Mouse (Mus musculus): ENCODE data around the gene Zfhx3. TPM values are rescaled to one million over a fixed set of nuclear protein-coding genes. Genes with fewer than 3 reads are reported as not detected.

The Zfhx3 gene
- polyA plus RNA-seq, 1 experiment from 2014 or later = 38.7 TPM

GRCm38 (mm10) chr8:107957566-107957965 lies 15.1 kb downstream of the Zfhx3 start:
- 59% methylated on average over 8 of the region's 8 CpGs for WGBS

GRCm38 (mm10) chr8:107960466-107960865 lies 18.0 kb downstream of the Zfhx3 start:
- Histone ChIP-seq H3K9ac (no peak overlapping the region), H3K4me3 (no peak overlapping the region), H3K27ac (no peak overlapping the region), H3K27me3 (replicated peaks) (no peaks in the 10 kb centered on the region), H3K36me3 (no peaks in the 10 kb centered on the region), H3K9me3 (no peaks in the 10 kb centered on the region), H3K4me1 (peaks cover 3% of the 10 kb centered on the region; the same call in 1 of the 2 replicates), H3K4me2 (replicated peaks) (no peak overlapping the region)
- 63% methylated on average over 11 of the region's 11 CpGs for WGBS
- ATAC-seq (ENCODE audit: low FRiP score, low read depth) = no peak

More at GRCm38 (mm10) chr8:107957566-107957965, 15.1 kb downstream of the Zfhx3 start:
- Histone ChIP-seq H3K4me2 (replicated peaks) (no peak overlapping the region), H3K9me3 (no peaks in the 10 kb centered on the region), H3K27me3 (replicated peaks) (no peaks in the 10 kb centered on the region), H3K4me3 (no peak overlapping the region), H3K27ac (no peak overlapping the region), H3K9ac (no peak overlapping the region), H3K36me3 (no peaks in the 10 kb centered on the region), H3K4me1 (peaks cover 3% of the 10 kb centered on the region; the same call in 1 of the 2 replicates)
- ATAC-seq (ENCODE audit: low FRiP score, low read depth) = no peak

- Histone ChIP-seq H3K36me3 (no peaks in the 10 kb centered on the region), H3K4me3 (no peak overlapping the region), H3K9me3 (no peaks in the 10 kb centered on the region), H3K27me3 (replicated peaks) (no peaks in the 10 kb centered on the region), H3K4me2 (replicated peaks) (no peak overlapping the region), H3K27ac (0 out of 2 replicates have a peak overlapping the region, but pooled peaks have one; percentile 12), H3K9ac (no peak overlapping the region), H3K4me1 (peaks cover 3% of the 10 kb centered on the region; the same call in 1 of the 2 replicates)
- 67% methylated on average over 8 of the region's 8 CpGs for WGBS
- no peak for ATAC-seq (ENCODE audit: low FRiP score, low read depth)
Observed at GRCm38 (mm10) chr8:107960878-107961277, 18.4 kb downstream of the Zfhx3 start.

- no peak overlapping the region for H3K4me3 ChIP-seq
- no peaks in the 10 kb centered on the region for H3K4me1 ChIP-seq
- no peak overlapping the region for H3K4me2 ChIP-seq (replicated peaks)
- no peak overlapping the region for H3K9ac ChIP-seq
- H3K9me3 ChIP-seq = no peaks in the 10 kb centered on the region
- ATAC-seq (ENCODE audit: low FRiP score, low read depth) = no peak
- 85% methylated on average over 4 of the region's 4 CpGs for WGBS
- no peaks in the 10 kb centered on the region for H3K36me3 ChIP-seq
- no peak overlapping the region for H3K27ac ChIP-seq
- 0 out of 2 replicates have a peak, but pooled peaks cover 3% of the 10 kb centered on the region for H3K27me3 ChIP-seq (replicated peaks)
Observed at GRCm38 (mm10) chr8:107972198-107972597, 29.8 kb downstream of the Zfhx3 start.

GRCm38 (mm10) chr8:107974451-107974850 lies 32.0 kb downstream of the Zfhx3 start:
- WGBS = 71% methylated on average over 13 of the region's 13 CpGs
- Histone ChIP-seq H3K36me3 (no peaks in the 10 kb centered on the region), H3K4me3 (no peak overlapping the region), H3K27ac (no peak overlapping the region), H3K9me3 (no peaks in the 10 kb centered on the region), H3K4me2 (replicated peaks) (no peak overlapping the region), H3K4me1 (no peaks in the 10 kb centered on the region), H3K27me3 (replicated peaks) (peaks cover 3% of the 10 kb centered on the region; the same call in 1 of the 2 replicates), H3K9ac (no peak overlapping the region)
- ATAC-seq (ENCODE audit: low FRiP score, low read depth) = no peak

- no peak overlapping the region for H3K4me2 ChIP-seq (replicated peaks)
Observed at GRCm38 (mm10) chr8:107978247-107978646, 35.8 kb downstream of the Zfhx3 start.

GRCm38 (mm10) chr8:107980618-107981017 lies 38.2 kb downstream of the Zfhx3 start:
- no peak overlapping the region for H3K27ac ChIP-seq

More at GRCm38 (mm10) chr8:107978247-107978646, 35.8 kb downstream of the Zfhx3 start:
- Histone ChIP-seq H3K4me3 (no peak overlapping the region), H3K4me1 (peaks cover 8% of the 10 kb centered on the region; the same call in 1 of the 2 replicates), H3K27me3 (replicated peaks) (peaks cover 3% of the 10 kb centered on the region; the same call in 1 of the 2 replicates), H3K9ac (no peak overlapping the region), H3K27ac (no peak overlapping the region), H3K9me3 (no peaks in the 10 kb centered on the region), H3K36me3 (no peaks in the 10 kb centered on the region)
- no peak for ATAC-seq (ENCODE audit: low FRiP score, low read depth)
- 89% methylated on average over 1 of the region's 1 CpGs for WGBS

GRCm38 (mm10) chr8:107986629-107987028 lies 44.2 kb downstream of the Zfhx3 start:
- Histone ChIP-seq H3K4me1 (no peaks in the 10 kb centered on the region), H3K9ac (no peak overlapping the region), H3K9me3 (no peaks in the 10 kb centered on the region), H3K4me2 (replicated peaks) (0 out of 2 replicates have a peak overlapping the region, but pooled peaks have one; percentile 18), H3K4me3 (no peak overlapping the region), H3K27ac (no peak overlapping the region), H3K27me3 (replicated peaks) (peaks cover 9% of the 10 kb centered on the region; the same call in 1 of the 2 replicates), H3K36me3 (no peaks in the 10 kb centered on the region)
- peak; percentile 68 for ATAC-seq (ENCODE audit: low FRiP score, low read depth)
- 16% methylated on average over 15 of the region's 15 CpGs for WGBS

More at GRCm38 (mm10) chr8:107980618-107981017, 38.2 kb downstream of the Zfhx3 start:
- H3K4me2 ChIP-seq (replicated peaks) = peak overlapping the region; percentile 14; the same call in 1 of the 2 replicates
- peaks cover 8% of the 10 kb centered on the region; the same call in 1 of the 2 replicates for H3K4me1 ChIP-seq
- peaks cover 12% of the 10 kb centered on the region; the same call in 1 of the 2 replicates for H3K27me3 ChIP-seq (replicated peaks)
- H3K9ac ChIP-seq = no peak overlapping the region
- H3K4me3 ChIP-seq = no peak overlapping the region
- no peaks in the 10 kb centered on the region for H3K9me3 ChIP-seq
- no peaks in the 10 kb centered on the region for H3K36me3 ChIP-seq
- no peak for ATAC-seq (ENCODE audit: low FRiP score, low read depth)
- 23% methylated on average over 10 of the region's 10 CpGs for WGBS

GRCm38 (mm10) chr8:107998874-107999273 lies 56.4 kb downstream of the Zfhx3 start:
- H3K9ac ChIP-seq = no peak overlapping the region
- H3K27ac ChIP-seq = no peak overlapping the region
- H3K4me2 ChIP-seq (replicated peaks) = no peak overlapping the region
- ATAC-seq (ENCODE audit: low FRiP score, low read depth) = no peak
- WGBS = 93% methylated on average over 10 of the region's 10 CpGs
- peaks cover 9% of the 10 kb centered on the region for H3K4me1 ChIP-seq
- H3K27me3 ChIP-seq (replicated peaks) = no peaks in the 10 kb centered on the region
- H3K9me3 ChIP-seq = no peaks in the 10 kb centered on the region
- no peaks in the 10 kb centered on the region for H3K36me3 ChIP-seq
- no peak overlapping the region for H3K4me3 ChIP-seq

GRCm38 (mm10) chr8:108011516-108011915 lies 69.1 kb downstream of the Zfhx3 start:
- 89% methylated on average over 11 of the region's 11 CpGs for WGBS
- Histone ChIP-seq H3K4me1 (no peaks in the 10 kb centered on the region), H3K4me3 (no peak overlapping the region), H3K27ac (no peak overlapping the region), H3K4me2 (replicated peaks) (no peak overlapping the region), H3K36me3 (no peaks in the 10 kb centered on the region), H3K9me3 (no peaks in the 10 kb centered on the region), H3K27me3 (replicated peaks) (no peaks in the 10 kb centered on the region), H3K9ac (no peak overlapping the region)
- ATAC-seq (ENCODE audit: low FRiP score, low read depth) = no peak

GRCm38 (mm10) chr8:108017727-108018126 lies 75.3 kb downstream of the Zfhx3 start:
- Histone ChIP-seq H3K4me3 (no peak overlapping the region), H3K27me3 (replicated peaks) (no peaks in the 10 kb centered on the region), H3K4me1 (peaks cover 5% of the 10 kb centered on the region; the same call in 1 of the 2 replicates), H3K4me2 (replicated peaks) (no peak overlapping the region), H3K36me3 (no peaks in the 10 kb centered on the region), H3K9ac (no peak overlapping the region), H3K27ac (no peak overlapping the region), H3K9me3 (no peaks in the 10 kb centered on the region)
- ATAC-seq (ENCODE audit: low FRiP score, low read depth) = no peak
- WGBS = 84% methylated on average over 5 of the region's 5 CpGs

- Histone ChIP-seq H3K4me3 (no peak overlapping the region), H3K4me1 (peaks cover 5% of the 10 kb centered on the region; the same call in 1 of the 2 replicates), H3K27ac (no peak overlapping the region), H3K9me3 (no peaks in the 10 kb centered on the region), H3K4me2 (replicated peaks) (no peak overlapping the region), H3K36me3 (no peaks in the 10 kb centered on the region), H3K9ac (no peak overlapping the region), H3K27me3 (replicated peaks) (no peaks in the 10 kb centered on the region)
- ATAC-seq (ENCODE audit: low FRiP score, low read depth) = no peak
- WGBS = 86% methylated on average over 3 of the region's 3 CpGs
Observed at GRCm38 (mm10) chr8:108019651-108020050, 77.2 kb downstream of the Zfhx3 start.

GRCm38 (mm10) chr8:108022404-108022803 lies 80.0 kb downstream of the Zfhx3 start:
- H3K36me3 ChIP-seq = no peaks in the 10 kb centered on the region
- no peak for ATAC-seq (ENCODE audit: low FRiP score, low read depth)
- no peak overlapping the region for H3K4me3 ChIP-seq
- H3K9me3 ChIP-seq = no peaks in the 10 kb centered on the region
- H3K4me2 ChIP-seq (replicated peaks) = no peak overlapping the region
- H3K27ac ChIP-seq = no peak overlapping the region
- no peaks in the 10 kb centered on the region for H3K27me3 ChIP-seq (replicated peaks)
- WGBS = 51% methylated on average over 4 of the region's 4 CpGs
- H3K9ac ChIP-seq = no peak overlapping the region
- peaks cover 9% of the 10 kb centered on the region for H3K4me1 ChIP-seq

Data from neural tube, embryonic 12.5 days (tissue).